Mouse (Mus musculus) liver, embryonic 14.5 days (tissue): ENCODE results near the gene Fam229b. TPM values are rescaled to one million over a fixed set of nuclear protein-coding genes. Genes with fewer than 3 reads are reported as not detected.

Experiments used
- ATAC-seq: fragments of 200-750 bp; cut with Nextera tagmentation; 2 replicates; pipeline ENCODE4 v1.8.0; 2017; ENCODE audit warnings: moderate number of reproducible peaks, mild to moderate bottlenecking, moderate library complexity; ENCODE audit not compliant: insufficient read depth
- DNase-seq, 3 experiments: peaks; one replicate each; pipeline ENCODE4 v3.0.0-alpha.2; 2012 to 2013; ENCODE audit warnings: low read depth in 3 of 3, low spot score in 3 of 3
- H3K27ac ChIP-seq: fragments of 300-500 bp; sonication (generic); 2 replicates; pipeline ENCODE4 v1.5.1; 2014; ENCODE audit warnings: moderate library complexity, mild to moderate bottlenecking, control low read depth, inconsistent platforms
- H3K27me3 ChIP-seq: fragments of 300-500 bp; sonication (generic); 2 replicates; pipeline ENCODE4 v1.6.1; 2014; ENCODE audit warnings: mild to moderate bottlenecking, low read length, moderate library complexity; ENCODE audit not compliant: control insufficient read depth, insufficient read depth
- H3K36me3 ChIP-seq: fragments of 300-500 bp; sonication (generic); replicated peaks from 2 replicates; pipeline ENCODE4 v1.6.1; 2014; ENCODE audit warnings: low read depth; ENCODE audit not compliant: control insufficient read depth, insufficient read depth
- H3K4me1 ChIP-seq, 2 experiments: fragments of 200-500 bp in 1 of 2; fragments of 300-500 bp in 1 of 2; sonication (generic) in 1 of 2; replicated peaks; 2 replicates each; pipeline ENCODE4 v1.6.1; 2012 to 2014; ENCODE audit warnings: antibody characterized with exemption in 1 of 2, inconsistent platforms in 1 of 2, low read length in 1 of 2; ENCODE audit not compliant: control insufficient read depth in 2 of 2, insufficient read depth in 2 of 2
- H3K4me2 ChIP-seq: fragments of 300-500 bp; sonication (generic); 2 replicates; pipeline ENCODE4 v1.6.1; 2014; ENCODE audit warnings: low read depth, mild to moderate bottlenecking, control low read depth, moderate library complexity
- H3K4me3 ChIP-seq, 2 experiments: fragments of 200-500 bp in 1 of 2; fragments of 300-500 bp in 1 of 2; sonication (generic) in 1 of 2; 2 replicates each; pipeline ENCODE4 v1.5.1; 2012 to 2014; ENCODE audit warnings: low read depth in 2 of 2, low read length in 2 of 2, mild to moderate bottlenecking in 2 of 2, control low read depth in 1 of 2, inconsistent platforms in 1 of 2, moderate library complexity in 1 of 2; ENCODE audit not compliant: insufficient read depth in 1 of 2
- H3K9ac ChIP-seq: fragments of 300-500 bp; sonication (generic); replicated peaks from 2 replicates; pipeline ENCODE4 v1.6.1; 2014; ENCODE audit warnings: mild to moderate bottlenecking, control low read depth, moderate library complexity
- H3K9me3 ChIP-seq: fragments of 300-500 bp; sonication (generic); 2 replicates; pipeline ENCODE4 v1.6.1; 2016; ENCODE audit warnings: low read length, mixed read lengths; ENCODE audit not compliant: control insufficient read depth
- CTCF ChIP-seq: IDR thresholded peaks from 2 replicates; pipeline ENCODE4 v1.5.1; 2016; ENCODE audit warnings: antibody characterized with exemption, low read depth, control low read depth
- EP300 ChIP-seq: IDR thresholded peaks from 2 replicates; pipeline ENCODE4 v1.6.1; 2016; ENCODE audit warnings: antibody characterized with exemption, low read depth
- WGBS: fragments of 180-500 bp; shearing (Covaris S2); extraction: QIAGEN DNeasy Blood & Tissue Kit; methylation state at CpG from one replicate; pipeline ENCODE4 v1.1.7; 2014; ENCODE audit not compliant: insufficient replicate concordance; 5-methylcytosine and 5-hydroxymethylcytosine counted together
- polyA plus RNA-seq, 2 experiments: library from polyadenylated mRNA; depleted of rRNA in 1 of 2; stranded (reverse) in 1 of 2; unstranded in 1 of 2; fragments of >200 nt; fragmentation: Nextera tagmentation in 1 of 2; extraction: Ambion mirVana in 1 of 2; gene quantifications; 2 replicates each; pipeline versions ENCODE4 v1.2.1 to v1.2.3; 2012 to 2014

Fam229b gene
- polyA plus RNA-seq, 2 experiments: 0.41 to 1.6 TPM

DNA sequence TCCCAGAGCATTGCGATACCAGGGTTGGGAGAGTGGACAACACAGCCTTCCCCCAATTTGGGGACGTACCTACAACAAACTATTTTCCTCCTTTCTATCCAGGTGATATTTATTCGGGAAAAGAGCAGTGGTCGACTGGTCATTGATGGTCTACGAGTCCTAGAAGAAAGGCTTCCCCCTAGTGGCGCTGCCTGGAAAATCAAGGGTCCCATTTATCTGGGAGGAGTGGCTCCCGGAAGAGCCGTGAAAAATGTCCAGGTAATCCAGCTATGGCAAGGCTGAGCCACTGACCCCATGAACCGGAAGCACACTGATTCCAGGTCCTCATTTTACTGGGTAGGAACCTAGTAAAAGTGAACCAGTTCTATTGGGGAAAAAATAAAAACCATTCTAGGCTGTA lies 36.7 kb downstream of the Fam229b start:
- H3K9ac ChIP-seq: no peak overlapping the region
- H3K4me3 ChIP-seq: no peak overlapping the region
- H3K36me3 ChIP-seq: no peaks in the 10 kb centered on the region
- 63% methylated on average over 9 of the region's 9 CpGs for WGBS
- DNase-seq (no peak), ATAC-seq (no peak)
- H3K4me1 ChIP-seq: no peaks in the 10 kb centered on the region
- H3K4me2 ChIP-seq: no peak overlapping the region
- no peak overlapping the region for H3K27ac ChIP-seq
- no peak for TF ChIP-seq EP300
- TF ChIP-seq CTCF: peak; percentile 38
- H3K9me3 ChIP-seq: no peaks in the 10 kb centered on the region
- no peaks in the 10 kb centered on the region for H3K27me3 ChIP-seq

DNA sequence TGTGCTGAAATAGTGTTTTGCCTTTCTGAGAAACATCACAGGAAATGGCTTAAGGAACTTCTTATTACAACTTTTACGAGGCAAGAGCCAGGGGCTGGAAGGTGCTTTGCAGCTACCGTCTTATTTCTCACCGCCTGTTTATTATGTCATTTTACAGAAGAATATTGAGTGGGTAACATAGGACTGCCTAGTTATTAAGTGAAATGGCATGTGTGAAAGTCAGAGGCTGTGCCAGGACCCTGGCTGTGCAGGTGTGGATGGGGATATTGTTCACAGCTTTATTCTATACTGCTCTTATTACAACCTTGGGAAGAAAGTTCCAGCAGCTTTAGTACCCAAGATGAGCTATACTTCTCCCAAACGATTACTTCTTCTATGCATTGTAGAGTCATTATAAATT lies 61.7 kb downstream of the Fam229b start:
- H3K4me2 ChIP-seq: no peak overlapping the region
- no peak for DNase-seq
- H3K27ac ChIP-seq: no peak overlapping the region
- ATAC-seq: no peak
- H3K9me3 ChIP-seq: no peaks in the 10 kb centered on the region
- no peak overlapping the region for H3K4me3 ChIP-seq
- H3K9ac ChIP-seq: no peak overlapping the region
- TF ChIP-seq CTCF (no peak), EP300 (no peak)
- 68% methylated on average over 4 of the region's 4 CpGs for WGBS
- H3K36me3 ChIP-seq: no peaks in the 10 kb centered on the region
- no peaks in the 10 kb centered on the region for H3K27me3 ChIP-seq
- H3K4me1 ChIP-seq: no peaks in the 10 kb centered on the region

Other genes with a start within 250 kb of the Fam229b start
- gene Lama4, start 168.4 kb downstream of the Fam229b start, polyA plus RNA-seq (2012; rRNA removed): 0.48 and 0.94 TPM in 2 replicates
- gene Lama4, start 168.4 kb downstream of the Fam229b start, polyA plus RNA-seq (2014; fragmentation: Nextera tagmentation; extraction: Ambion mirVana): 0.54 and 0.91 TPM in 2 replicates
- 3.8 and 5.0 TPM in 2 replicates for gene Tube1, start 62 bp upstream of the Fam229b start, polyA plus RNA-seq (2012; rRNA removed)
- 5.2 and 6.1 TPM in 2 replicates for gene Tube1, start 62 bp upstream of the Fam229b start, polyA plus RNA-seq (2014; fragmentation: Nextera tagmentation; extraction: Ambion mirVana)
- not detected in 2 replicates for gene Ccn6, start 29.9 kb upstream of the Fam229b start, polyA plus RNA-seq (2012; rRNA removed)
- 0.08 and 0.15 TPM in 2 replicates for gene Ccn6, start 29.9 kb upstream of the Fam229b start, polyA plus RNA-seq (2014; fragmentation: Nextera tagmentation; extraction: Ambion mirVana)
- 8.4 and 9.8 TPM in 2 replicates for gene Fyn, start 234.9 kb upstream of the Fam229b start, polyA plus RNA-seq (2012; rRNA removed)
- 8.2 and 9.1 TPM in 2 replicates for gene Fyn, start 234.9 kb upstream of the Fam229b start, polyA plus RNA-seq (2014; fragmentation: Nextera tagmentation; extraction: Ambion mirVana)